Mouse (Mus musculus) thymus, adult 2 months (tissue): ENCODE data around the gene Agbl2.

Experiments
- CTCF ChIP-seq: fragments of 200-500 bp; IDR thresholded peaks from 2 replicates; pipeline ENCODE4 v1.5.1; 2012; ENCODE audit warnings: mild to moderate bottlenecking, control low read depth, low read length, moderate library complexity, borderline replicate concordance; ENCODE audit not compliant: control insufficient read depth, poor library complexity, insufficient read depth; ENCODE audit errors: extremely low read depth
- POLR2A ChIP-seq: fragments of 200-500 bp; IDR thresholded peaks from 2 replicates; pipeline ENCODE4 v1.6.1; 2012; ENCODE audit warnings: mild to moderate bottlenecking, low read length, control low read depth, moderate library complexity; ENCODE audit not compliant: control insufficient read depth, poor library complexity, insufficient read depth; ENCODE audit errors: extremely low read depth

GRCm38 (mm10) chr2:90838621-90839020 lies 56.1 kb downstream of the Agbl2 start:
- TF ChIP-seq CTCF (no peak), POLR2A (no peak)
